Mouse (Mus musculus): ENCODE measurements around the gene Tex261. TPM values are rescaled to one million over a fixed set of nuclear protein-coding genes. Genes with fewer than 3 reads are reported as not detected.
A peak's percentile ranks its signal among the peaks of the same experiment; 100 is the strongest.

Gene Tex261
- polyA plus RNA-seq, 1 experiment from 2014 or later = 83.5 TPM

DNA sequence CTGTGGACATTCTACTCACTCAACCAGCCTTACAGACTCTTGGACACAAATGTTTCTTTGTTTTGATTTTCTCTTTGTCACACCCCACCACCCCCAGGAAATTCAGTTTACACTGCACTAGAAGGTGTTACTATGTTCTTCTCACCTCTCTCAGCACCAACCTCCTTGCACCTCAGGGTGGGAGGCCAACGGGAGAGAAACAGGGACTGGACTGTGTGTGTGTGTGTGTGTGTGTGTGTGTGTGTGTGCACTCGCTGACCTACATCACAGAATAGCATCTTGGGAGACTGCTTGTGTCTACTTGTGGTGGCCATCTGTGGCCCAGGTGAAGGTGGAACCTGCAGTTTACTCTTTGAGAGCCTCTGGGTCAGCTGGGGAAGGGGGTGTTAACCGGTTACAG is 10.8 kb upstream of the Tex261 start:
- 64% methylated on average over 3 of the region's 3 CpGs for WGBS
- DNase-seq (ENCODE audit: low spot score) = no peak
- Histone ChIP-seq H3K4me3 (no peak overlapping the region), H3K36me3 (no peaks in the 10 kb centered on the region), H3K9me3 (replicated peaks) (no peaks in the 10 kb centered on the region), H3K4me1 (peaks cover 9% of the 10 kb centered on the region), H3K27ac (no peak overlapping the region), H3K27me3 (ENCODE audit: low read depth, poor library complexity, severe bottlenecking) (no peaks in the 10 kb centered on the region)

DNA sequence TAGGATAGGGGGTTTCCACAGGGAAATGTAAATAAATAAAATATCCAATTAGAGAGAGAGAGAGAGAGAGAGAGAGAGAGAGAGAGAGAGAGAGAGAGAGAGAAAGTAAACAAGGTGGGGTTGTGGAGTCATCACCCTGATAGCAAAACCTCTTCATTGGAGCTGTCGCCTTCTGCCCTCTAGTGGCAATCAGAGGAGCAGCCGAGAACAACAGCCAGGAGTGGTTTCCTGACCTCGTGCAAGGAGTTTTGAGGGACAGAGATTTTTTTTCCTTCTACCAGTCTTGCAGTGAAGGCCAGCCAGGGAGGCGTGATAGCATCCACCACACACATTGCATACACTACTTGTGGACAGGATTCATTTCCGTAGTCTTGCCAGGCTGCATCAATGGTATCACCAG is 3.4 kb upstream of the Tex261 start:
- Histone ChIP-seq H3K27ac (no peak overlapping the region), H3K9me3 (replicated peaks) (no peaks in the 10 kb centered on the region), H3K4me3 (no peak overlapping the region), H3K36me3 (no peaks in the 10 kb centered on the region), H3K27me3 (ENCODE audit: low read depth, poor library complexity, severe bottlenecking) (no peaks in the 10 kb centered on the region), H3K4me1 (peaks cover 16% of the 10 kb centered on the region)
- peak; percentile 62 for DNase-seq (ENCODE audit: low spot score)
- WGBS = 6% methylated on average over 5 of the region's 5 CpGs

DNA sequence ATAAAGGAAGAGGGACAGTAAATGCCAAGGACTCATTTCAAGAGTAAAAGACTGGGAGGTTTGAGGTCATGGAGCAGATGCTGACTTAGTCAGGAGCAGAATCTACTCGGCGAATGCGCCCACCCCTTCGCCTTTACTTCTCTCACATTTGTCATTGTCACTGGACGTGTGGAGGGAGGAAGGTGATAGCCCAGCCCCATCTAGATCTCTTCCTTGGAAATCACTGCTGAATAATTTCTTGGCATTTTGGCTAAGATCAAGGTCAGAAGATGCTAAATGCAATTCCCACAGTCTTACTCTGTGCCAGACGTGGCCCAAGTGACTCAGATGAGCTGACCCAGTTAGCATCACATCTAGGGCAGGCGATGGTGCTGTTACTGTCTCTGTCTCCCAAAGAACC is 2.7 kb upstream of the Tex261 start:
- Histone ChIP-seq H3K27me3 (ENCODE audit: low read depth, poor library complexity, severe bottlenecking) (no peaks in the 10 kb centered on the region), H3K36me3 (peaks cover 4% of the 10 kb centered on the region), H3K27ac (no peak overlapping the region), H3K4me3 (no peak overlapping the region), H3K9me3 (replicated peaks) (no peaks in the 10 kb centered on the region), H3K4me1 (peaks cover 23% of the 10 kb centered on the region)
- 78% methylated on average over 7 of the region's 7 CpGs for WGBS
- DNase-seq (ENCODE audit: low spot score) = no peak

DNA sequence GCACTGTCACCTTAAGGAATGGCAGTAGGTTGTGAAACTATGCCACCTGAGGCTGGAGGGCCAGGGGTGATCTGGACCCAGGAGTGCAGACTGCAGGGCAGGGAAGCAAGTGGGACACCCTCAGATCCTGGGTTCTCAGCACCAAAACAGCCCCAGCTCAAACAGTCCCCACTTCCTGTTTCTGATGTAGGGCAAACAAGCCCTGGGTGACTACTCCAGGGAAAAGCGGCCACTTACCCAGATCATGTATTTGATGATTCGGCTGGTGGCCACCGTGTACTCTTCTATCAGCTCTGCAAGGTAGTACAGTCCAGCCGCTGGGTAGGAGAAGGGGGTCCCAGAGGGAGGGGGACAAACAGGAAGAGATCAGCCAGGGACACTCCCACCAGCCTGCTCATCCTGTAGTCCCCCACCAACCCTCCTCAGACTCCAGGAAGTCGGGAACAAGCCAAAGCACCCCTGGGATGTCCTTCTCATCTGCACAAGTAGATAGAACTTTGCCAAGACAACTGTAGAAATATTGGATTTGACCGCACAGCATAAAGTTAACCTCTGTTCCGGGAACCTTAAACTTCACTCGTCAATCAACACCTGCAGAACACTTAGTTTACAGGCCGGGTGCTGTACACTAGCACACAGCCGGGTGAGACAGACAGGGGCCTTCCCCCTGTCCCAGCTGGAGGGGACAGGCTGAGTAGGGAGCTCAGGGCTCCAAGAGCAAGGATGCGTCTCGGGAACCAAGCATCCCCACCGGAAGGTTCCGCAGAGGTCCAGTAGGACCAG is 641 bp downstream of the Tex261 start:
- peak overlapping the region; percentile 75 for H3K4me3 ChIP-seq
- no peaks in the 10 kb centered on the region for H3K9me3 ChIP-seq (replicated peaks)
- peaks cover 34% of the 10 kb centered on the region for H3K36me3 ChIP-seq
- no peaks in the 10 kb centered on the region for H3K27me3 ChIP-seq (ENCODE audit: low read depth, poor library complexity, severe bottlenecking)
- peak overlapping the region; percentile 89 for H3K27ac ChIP-seq
- DNase-seq (ENCODE audit: low spot score) = peak; percentile 49
- WGBS = 1% methylated on average over 14 of the region's 14 CpGs
- H3K4me1 ChIP-seq = peaks cover 23% of the 10 kb centered on the region

DNA sequence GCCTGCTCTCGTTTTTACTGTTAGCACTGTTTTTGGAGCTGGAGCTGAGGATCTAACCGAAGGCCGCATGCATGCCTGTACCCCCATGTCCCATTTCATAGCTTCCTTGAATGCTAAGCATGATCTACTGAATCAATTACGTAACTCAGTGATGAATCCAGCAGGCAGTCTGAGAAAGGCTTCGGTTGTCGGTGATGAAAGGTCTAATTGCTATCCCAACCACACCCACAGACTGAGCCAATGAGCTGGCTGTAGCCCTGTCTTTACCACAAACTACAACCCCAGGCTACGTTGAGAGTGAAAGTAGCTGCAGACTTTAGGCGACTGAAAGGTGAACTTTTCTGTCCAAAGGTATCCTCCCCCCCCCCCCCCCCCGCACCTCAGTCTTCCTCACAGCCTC is 1.5 kb downstream of the Tex261 start:
- Histone ChIP-seq H3K36me3 (peaks cover 42% of the 10 kb centered on the region), H3K27ac (no peak overlapping the region), H3K4me3 (peak overlapping the region; percentile 75), H3K9me3 (replicated peaks) (no peaks in the 10 kb centered on the region), H3K4me1 (peaks cover 23% of the 10 kb centered on the region), H3K27me3 (ENCODE audit: low read depth, poor library complexity, severe bottlenecking) (no peaks in the 10 kb centered on the region)
- WGBS = 57% methylated on average over 9 of the region's 9 CpGs
- DNase-seq (ENCODE audit: low spot score) = no peak

- WGBS = 88% methylated on average over 5 of the region's 5 CpGs
These were observed 7.1 kb downstream of the Tex261 start for GRCm38 (mm10) chr6:83768485-83768884.

DNA sequence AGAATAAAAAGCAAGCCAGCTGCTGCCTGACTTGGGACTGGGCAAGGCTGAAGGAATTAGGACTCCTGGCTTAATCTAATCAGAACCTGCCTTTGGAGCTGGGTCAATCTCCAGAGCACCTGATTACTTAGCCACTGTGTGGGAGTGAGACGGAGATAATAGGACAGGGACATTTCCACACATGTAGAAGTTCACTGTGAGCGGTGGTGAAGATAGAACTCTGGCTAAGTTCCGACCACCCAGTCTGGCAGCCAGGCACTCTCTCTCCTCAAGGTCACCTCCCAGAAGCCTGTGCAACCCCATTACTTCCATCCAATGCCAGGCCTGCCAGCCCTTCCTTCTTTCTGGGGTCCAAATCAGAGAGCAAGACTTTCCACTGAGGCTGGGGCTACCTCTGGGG is 8.6 kb downstream of the Tex261 start:
- 89% methylated on average over 3 of the region's 3 CpGs for WGBS
- H3K4me3 ChIP-seq = no peak overlapping the region
- DNase-seq (ENCODE audit: low spot score) = no peak
- no peaks in the 10 kb centered on the region for H3K9me3 ChIP-seq (replicated peaks)
- H3K27me3 ChIP-seq (ENCODE audit: low read depth, poor library complexity, severe bottlenecking) = peaks cover 36% of the 10 kb centered on the region
- H3K4me1 ChIP-seq = peaks cover 14% of the 10 kb centered on the region
- no peak overlapping the region for H3K27ac ChIP-seq
- H3K36me3 ChIP-seq = peaks cover 41% of the 10 kb centered on the region

More at GRCm38 (mm10) chr6:83768485-83768884, 7.1 kb downstream of the Tex261 start:
- peaks cover 21% of the 10 kb centered on the region for H3K27me3 ChIP-seq (ENCODE audit: low read depth, poor library complexity, severe bottlenecking)
- H3K9me3 ChIP-seq (replicated peaks) = no peaks in the 10 kb centered on the region
- DNase-seq (ENCODE audit: low spot score) = no peak
- peaks cover 53% of the 10 kb centered on the region for H3K36me3 ChIP-seq
- H3K4me3 ChIP-seq = no peak overlapping the region
- no peak overlapping the region for H3K27ac ChIP-seq
- H3K4me1 ChIP-seq = peaks cover 5% of the 10 kb centered on the region; the same call in 1 of the 2 replicates

DNA sequence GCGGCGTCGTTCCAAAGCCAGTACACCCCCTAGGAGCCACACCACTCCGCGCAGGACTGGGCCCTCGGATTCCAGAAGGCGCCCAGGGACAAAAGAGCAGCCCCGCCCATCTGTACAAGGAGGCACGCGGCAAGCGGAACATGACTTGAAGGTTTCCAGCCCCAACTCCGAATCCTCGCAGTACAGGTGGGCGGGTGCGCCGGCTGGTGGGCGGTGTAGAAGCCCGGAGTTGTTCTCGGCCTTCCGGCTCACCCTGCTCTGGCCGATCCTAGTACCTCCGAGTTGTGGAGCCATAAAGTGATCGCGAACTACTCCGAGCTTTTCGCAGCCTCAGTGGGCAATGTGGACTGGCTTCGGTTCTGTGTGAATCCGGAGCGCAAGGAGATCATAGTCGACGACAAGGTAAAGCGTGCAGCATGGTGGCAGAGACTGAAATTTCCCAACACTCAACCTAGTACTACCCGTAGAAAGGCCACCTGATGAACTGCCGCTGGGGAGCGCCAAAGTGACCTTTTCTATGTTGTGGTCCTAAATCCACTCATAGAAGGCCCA is 12.7 kb downstream of the Tex261 start:
- Histone ChIP-seq H3K4me1 (peaks cover 20% of the 10 kb centered on the region), H3K9me3 (replicated peaks) (no peaks in the 10 kb centered on the region), H3K27me3 (ENCODE audit: low read depth, poor library complexity, severe bottlenecking) (peaks cover 77% of the 10 kb centered on the region), H3K36me3 (peaks cover 2% of the 10 kb centered on the region), H3K4me3 (peak overlapping the region; percentile 48), H3K27ac (peak overlapping the region; percentile 54)
- DNase-seq (ENCODE audit: low spot score) = peak; percentile 67
- WGBS = 2% methylated on average over 35 of the region's 35 CpGs

GRCm38 (mm10) chr6:83762344-83762743 is 13.3 kb downstream of the Tex261 start, which contains the start of gene Ankrd53:
Ankrd53 (plus strand) TSS chr6:83762644.
- Histone ChIP-seq H3K4me3 (peak within 1 kb of the TSS; percentile 48), H3K4me1 (peaks cover 23% of the 10 kb centered on the region), H3K27me3 (ENCODE audit: low read depth, poor library complexity, severe bottlenecking) (peaks cover 83% of the 10 kb centered on the region), H3K36me3 (no peaks in the 10 kb centered on the region), H3K9me3 (replicated peaks) (no peaks in the 10 kb centered on the region), H3K27ac (peak within 1 kb of the TSS; percentile 54)
- no peak for DNase-seq (ENCODE audit: low spot score)
- 20% methylated on average over 6 of the region's 6 CpGs for WGBS

DNA sequence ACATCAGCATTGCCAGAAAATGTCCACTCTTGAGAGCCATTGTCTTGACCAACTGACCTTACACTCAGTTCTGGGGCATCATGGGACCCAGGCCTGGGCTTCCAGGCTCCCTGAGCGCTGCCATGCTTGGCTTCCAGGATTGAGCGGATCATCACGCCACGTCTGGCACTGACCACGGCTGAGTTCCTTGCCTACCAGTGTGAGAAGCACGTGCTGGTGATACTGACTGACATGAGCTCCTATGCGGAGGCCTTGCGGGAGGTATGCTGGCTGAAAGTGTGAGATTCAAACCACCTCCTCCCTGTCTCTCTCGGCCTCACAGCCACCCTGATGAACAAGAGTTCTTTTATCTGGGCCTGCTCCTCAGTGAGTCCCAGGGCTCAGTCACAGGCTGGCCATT is 19.6 kb downstream of the Tex261 start:
- H3K4me1 ChIP-seq = peaks cover 20% of the 10 kb centered on the region
- H3K27ac ChIP-seq = no peak overlapping the region
- peaks cover 99% of the 10 kb centered on the region for H3K27me3 ChIP-seq (ENCODE audit: low read depth, poor library complexity, severe bottlenecking)
- no peak for DNase-seq (ENCODE audit: low spot score)
- H3K9me3 ChIP-seq (replicated peaks) = no peaks in the 10 kb centered on the region
- H3K36me3 ChIP-seq = no peaks in the 10 kb centered on the region
- 63% methylated on average over 9 of the region's 9 CpGs for WGBS
- no peak overlapping the region for H3K4me3 ChIP-seq

DNA sequence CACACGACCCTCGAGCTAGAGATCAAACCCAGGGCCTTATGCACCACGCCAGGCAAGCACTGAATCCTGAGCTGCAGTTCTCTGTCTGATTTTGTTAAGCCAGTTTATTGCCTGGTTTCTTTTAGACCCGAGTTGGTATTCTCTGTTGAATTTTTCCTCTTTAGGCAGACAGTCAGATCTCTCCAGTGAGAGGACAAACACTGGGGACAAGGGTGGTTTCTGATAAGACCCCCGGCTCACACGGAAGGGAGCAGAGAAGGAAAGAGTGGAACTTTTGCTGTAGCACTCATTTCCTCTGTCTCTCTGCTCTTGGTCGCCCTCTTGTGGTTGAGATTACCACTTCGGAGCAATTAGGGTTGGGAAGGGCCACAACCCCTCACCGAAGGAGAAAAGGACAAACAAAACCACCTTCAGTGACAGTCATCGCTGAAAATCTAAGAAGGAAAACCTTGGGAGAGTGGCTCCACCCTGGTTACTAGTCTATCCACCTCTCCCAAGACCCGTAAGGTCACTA is 25.4 kb downstream of the Tex261 start:
- Histone ChIP-seq H3K36me3 (no peaks in the 10 kb centered on the region), H3K4me3 (no peak overlapping the region), H3K27me3 (ENCODE audit: low read depth, poor library complexity, severe bottlenecking) (peaks cover 75% of the 10 kb centered on the region), H3K4me1 (peaks cover 45% of the 10 kb centered on the region), H3K27ac (peak overlapping the region; percentile 20; the same call in 1 of the 2 replicates), H3K9me3 (replicated peaks) (no peaks in the 10 kb centered on the region)
- 13% methylated on average over 11 of the region's 11 CpGs for WGBS
- peak; percentile 85 for DNase-seq (ENCODE audit: low spot score)

DNA sequence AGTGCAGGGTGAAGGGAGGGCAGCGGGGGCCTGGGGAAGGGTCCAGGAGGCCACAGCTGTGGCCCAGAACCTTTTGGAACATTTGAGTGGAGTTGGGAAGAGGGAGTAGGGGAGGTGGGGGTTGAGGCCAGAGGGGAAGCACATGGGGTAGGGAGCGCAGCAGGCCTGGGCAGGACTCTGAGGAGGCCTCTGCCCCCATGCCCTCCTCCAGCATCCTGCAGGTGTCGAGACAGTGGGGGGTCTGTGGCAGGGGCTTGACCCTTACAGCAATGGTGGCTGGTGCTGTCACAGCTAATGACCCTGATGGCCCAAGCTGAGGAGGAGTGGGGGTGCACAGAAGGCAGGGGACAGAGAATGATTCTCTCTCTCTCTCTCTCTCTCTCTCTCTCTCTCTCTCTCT is 26.3 kb downstream of the Tex261 start:
- no peak for DNase-seq (ENCODE audit: low spot score)
- peaks cover 74% of the 10 kb centered on the region for H3K27me3 ChIP-seq (ENCODE audit: low read depth, poor library complexity, severe bottlenecking)
- peaks cover 51% of the 10 kb centered on the region for H3K4me1 ChIP-seq
- H3K4me3 ChIP-seq = no peak overlapping the region
- peak overlapping the region; percentile 39; the same call in 1 of the 2 replicates for H3K27ac ChIP-seq
- H3K36me3 ChIP-seq = no peaks in the 10 kb centered on the region
- H3K9me3 ChIP-seq (replicated peaks) = no peaks in the 10 kb centered on the region
- 39% methylated on average over 3 of the region's 3 CpGs for WGBS

GRCm38 (mm10) chr6:83745466-83745865 is 30.1 kb downstream of the Tex261 start:
- Histone ChIP-seq H3K27ac (no peak overlapping the region; the same call in 1 of the 2 replicates), H3K4me1 (peaks cover 40% of the 10 kb centered on the region), H3K4me3 (no peak overlapping the region), H3K9me3 (replicated peaks) (no peaks in the 10 kb centered on the region), H3K36me3 (no peaks in the 10 kb centered on the region), H3K27me3 (ENCODE audit: low read depth, poor library complexity, severe bottlenecking) (peaks cover 68% of the 10 kb centered on the region)
- 68% methylated on average over 2 of the region's 2 CpGs for WGBS
- no peak for DNase-seq (ENCODE audit: low spot score)

Measured in limb, embryonic 10.5 days (tissue).